Mouse (Mus musculus): Measurements from ENCODE around the gene Kcnk4. TPM values are rescaled to one million over a fixed set of nuclear protein-coding genes. Genes with fewer than 3 reads are reported as not detected.

Gene Kcnk4
- polyA plus RNA-seq, 1 experiment from 2014 or later = 0.30 TPM

DNA sequence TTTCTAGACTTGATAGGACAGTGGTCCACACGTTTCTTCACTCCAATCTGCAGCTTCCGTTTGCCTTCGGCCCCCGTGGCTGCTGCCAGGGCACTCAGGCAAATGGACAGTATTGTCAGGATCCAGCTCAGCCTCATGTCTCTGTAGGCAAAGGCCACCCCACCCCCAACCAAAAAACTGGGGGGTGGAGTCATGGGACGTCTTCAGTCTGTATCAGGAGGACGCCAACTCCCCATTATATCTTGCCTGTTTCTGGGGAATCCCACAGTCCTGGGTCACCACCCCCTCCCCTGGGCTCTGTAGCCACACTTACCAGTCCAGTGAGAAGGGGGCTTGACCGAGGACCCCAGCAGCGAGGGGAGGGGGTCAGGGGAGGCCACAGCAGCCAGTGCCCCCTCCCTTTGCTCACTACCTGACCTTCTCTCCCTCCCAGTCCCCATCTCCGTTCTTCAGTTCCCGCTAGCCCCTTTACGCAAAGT is 44.7 kb upstream of the Kcnk4 start:
- TF ChIP-seq CTCF (IDR thresholded peaks at IDR 0.05) = no peak
- ATAC-seq (no peak), DNase-seq (ENCODE audit: low spot score) (no peak)
- H3K9ac ChIP-seq (replicated peaks; ENCODE audit: low read depth) = peak overlapping the region; percentile 6; the same call in 1 of the 2 replicates
- no peaks in the 10 kb centered on the region for H3K27me3 ChIP-seq (replicated peaks; ENCODE audit: insufficient read depth, low read length)
- H3K4me2 ChIP-seq (replicated peaks; ENCODE audit: low read depth, low read length) = peak overlapping the region; percentile 75
- no peaks in the 10 kb centered on the region for H3K36me3 ChIP-seq (ENCODE audit: insufficient read depth, low read length)
- H3K27ac ChIP-seq (ENCODE audit: low read length) = peak overlapping the region; percentile 45; the same call in 1 of the 2 replicates
- peaks cover 16% of the 10 kb centered on the region for H3K4me1 ChIP-seq (ENCODE audit: insufficient read depth, low read depth, low read length)
- peak overlapping the region; percentile 53 for H3K4me3 ChIP-seq (ENCODE audit: low read depth, low read length)
- 4% methylated on average over 11 of the region's 11 CpGs for WGBS
- H3K9me3 ChIP-seq (ENCODE audit: low read length) = no peaks in the 10 kb centered on the region

DNA sequence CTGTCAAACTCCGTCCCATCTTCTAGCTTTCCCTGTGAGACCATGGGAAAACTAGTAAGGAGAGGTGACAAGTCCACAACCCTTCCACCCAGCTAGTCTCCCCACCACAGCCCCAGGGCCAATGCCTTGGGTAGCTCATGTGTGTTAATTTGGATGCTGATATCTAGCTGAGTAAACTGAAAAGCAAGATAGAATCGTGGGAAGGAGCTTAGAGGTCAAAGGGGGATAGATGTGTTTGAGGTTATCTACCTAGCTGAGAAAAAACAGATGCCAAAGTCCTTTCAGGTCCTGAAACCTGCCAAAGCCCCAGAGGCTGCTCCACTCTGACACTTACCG is 44.3 kb upstream of the Kcnk4 start:
- H3K4me1 ChIP-seq (ENCODE audit: insufficient read depth, low read depth, low read length) = peaks cover 16% of the 10 kb centered on the region
- H3K27ac ChIP-seq (ENCODE audit: low read length) = no peak overlapping the region
- H3K4me3 ChIP-seq (ENCODE audit: low read depth, low read length) = no peak overlapping the region
- DNase-seq (ENCODE audit: low spot score) (no peak), ATAC-seq (no peak)
- H3K4me2 ChIP-seq (replicated peaks; ENCODE audit: low read depth, low read length) = no peak overlapping the region
- H3K9me3 ChIP-seq (ENCODE audit: low read length) = no peaks in the 10 kb centered on the region
- no peak overlapping the region for H3K9ac ChIP-seq (replicated peaks; ENCODE audit: low read depth)
- no peaks in the 10 kb centered on the region for H3K27me3 ChIP-seq (replicated peaks; ENCODE audit: insufficient read depth, low read length)
- H3K36me3 ChIP-seq (ENCODE audit: insufficient read depth, low read length) = no peaks in the 10 kb centered on the region
- 39% methylated on average over 3 of the region's 3 CpGs for WGBS
- TF ChIP-seq EP300 (IDR thresholded peaks at IDR 0.05) (no peak), CTCF (IDR thresholded peaks at IDR 0.05) (no peak)

DNA sequence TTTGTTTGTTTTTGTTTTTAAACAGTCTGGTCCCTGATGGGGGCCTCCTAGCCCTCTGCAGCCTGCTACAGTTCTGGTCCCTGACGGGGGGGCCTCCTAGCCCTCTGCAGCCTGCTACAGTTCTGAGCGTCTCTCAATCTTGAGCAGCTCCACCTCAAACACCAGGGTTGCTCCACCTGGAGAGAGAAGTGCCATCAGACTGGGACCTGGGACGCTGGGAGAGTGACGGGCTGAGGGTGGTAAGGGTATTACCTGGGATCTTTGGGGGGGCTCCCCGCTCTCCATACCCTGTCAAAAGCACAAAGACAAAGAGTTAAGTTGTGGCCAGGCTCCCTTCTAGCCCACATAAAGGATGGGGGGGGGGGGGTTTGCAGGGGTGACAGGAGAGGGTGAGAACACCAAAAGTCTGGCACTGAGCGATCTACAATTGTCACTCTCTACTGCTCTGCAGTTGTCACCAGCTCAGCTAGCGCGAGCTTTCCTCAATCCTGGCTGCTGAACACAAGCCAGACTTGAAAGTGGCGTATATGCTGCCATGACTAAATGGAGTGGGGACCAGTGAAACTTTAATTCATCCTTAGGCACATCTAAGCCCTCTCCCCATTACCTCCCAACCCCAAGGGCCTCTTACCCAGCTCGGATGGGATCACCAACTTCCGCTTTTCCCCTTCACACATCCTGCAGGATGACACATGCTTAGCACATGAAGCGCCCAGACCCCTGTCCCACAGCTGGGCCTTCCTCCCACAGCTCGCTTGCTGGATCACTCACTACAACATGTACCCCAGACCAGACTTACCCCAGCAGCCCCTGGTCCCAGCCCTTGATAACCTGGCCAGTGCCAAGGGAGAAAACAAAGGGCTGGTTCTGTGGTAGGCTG is 43.7 kb upstream of the Kcnk4 start:
- Histone ChIP-seq H3K36me3 (ENCODE audit: insufficient read depth, low read length) (no peaks in the 10 kb centered on the region), H3K4me3 (ENCODE audit: low read depth, low read length) (no peak overlapping the region), H3K4me1 (ENCODE audit: insufficient read depth, low read depth, low read length) (peaks cover 16% of the 10 kb centered on the region), H3K27ac (ENCODE audit: low read length) (no peak overlapping the region), H3K27me3 (replicated peaks; ENCODE audit: insufficient read depth, low read length) (no peaks in the 10 kb centered on the region), H3K4me2 (replicated peaks; ENCODE audit: low read depth, low read length) (no peak overlapping the region), H3K9ac (replicated peaks; ENCODE audit: low read depth) (no peak overlapping the region), H3K9me3 (ENCODE audit: low read length) (no peaks in the 10 kb centered on the region)
- no peak for DNase-seq (ENCODE audit: low spot score)
- no peak for ATAC-seq
- WGBS = 76% methylated on average over 13 of the region's 13 CpGs
- TF ChIP-seq CTCF (IDR thresholded peaks at IDR 0.05) = no peak
- TF ChIP-seq EP300 (IDR thresholded peaks at IDR 0.05) = no peak

DNA sequence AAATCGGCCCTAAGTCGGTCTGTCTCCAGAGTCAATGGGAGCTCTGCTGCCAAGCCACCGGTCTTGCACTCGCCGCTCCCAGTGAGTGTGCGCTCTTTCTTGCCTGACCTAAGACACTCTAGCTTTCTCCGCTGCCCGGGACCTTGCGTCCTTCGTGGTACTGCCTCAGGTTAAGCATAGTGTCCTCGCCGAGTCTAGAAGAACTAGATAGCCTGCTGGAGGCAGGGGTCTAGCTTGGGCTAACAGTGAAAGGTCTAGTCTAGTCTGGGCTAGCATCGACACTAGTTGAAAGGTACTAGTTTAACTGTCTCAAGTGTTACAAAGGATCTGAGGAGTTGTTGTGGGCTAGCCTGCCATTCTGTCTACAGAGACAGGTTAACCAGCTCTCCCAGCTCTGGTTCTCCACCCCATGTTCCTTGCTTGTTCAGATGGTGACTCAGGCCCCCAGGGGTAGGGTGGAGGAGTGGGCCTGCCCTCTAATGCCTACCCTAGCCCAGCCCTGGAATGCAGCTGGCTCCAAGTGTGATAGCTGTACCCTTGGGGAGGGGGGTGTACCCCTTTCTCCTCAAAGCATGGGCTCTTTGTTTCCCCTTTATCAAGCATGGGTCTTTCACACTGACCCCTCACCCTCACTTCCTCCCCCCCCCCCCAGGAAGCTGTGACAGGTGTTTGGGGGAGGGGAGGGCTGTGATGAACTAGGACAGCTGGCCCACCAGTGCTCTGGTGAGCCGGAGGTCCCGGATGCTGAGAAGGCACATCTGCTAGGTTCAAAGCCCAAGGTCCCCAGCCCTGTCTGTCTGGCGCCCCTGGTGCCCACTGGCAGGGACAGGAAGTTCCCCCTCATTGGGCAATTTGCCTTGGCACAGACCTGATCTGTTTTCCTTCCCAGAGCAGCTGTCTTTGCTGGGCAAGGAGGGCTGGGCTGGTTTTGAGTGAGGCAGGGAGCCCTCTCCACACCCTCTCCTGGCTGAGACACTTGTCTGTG is 41.5 kb upstream of the Kcnk4 start, which contains the start of gene Plcb3:
Plcb3 (minus strand) TSS at position 934 of the 985 bp plus-strand sequence.
- Histone ChIP-seq H3K9ac (replicated peaks; ENCODE audit: low read depth) (peak within 1 kb of the TSS; percentile 52), H3K9me3 (ENCODE audit: low read length) (no peaks in the 10 kb centered on the region), H3K4me2 (replicated peaks; ENCODE audit: low read depth, low read length) (peak within 1 kb of the TSS; percentile 88), H3K4me3 (ENCODE audit: low read depth, low read length) (peak within 1 kb of the TSS; percentile 64), H3K27ac (ENCODE audit: low read length) (peak within 1 kb of the TSS; percentile 39), H3K27me3 (replicated peaks; ENCODE audit: insufficient read depth, low read length) (no peaks in the 10 kb centered on the region), H3K4me1 (ENCODE audit: insufficient read depth, low read depth, low read length) (peaks cover 12% of the 10 kb centered on the region), H3K36me3 (ENCODE audit: insufficient read depth, low read length) (no peaks in the 10 kb centered on the region)
- DNase-seq (ENCODE audit: low spot score) (peak; percentile 84), ATAC-seq (no peak)
- TF ChIP-seq CTCF (IDR thresholded peaks at IDR 0.05) (peak; percentile 57), EP300 (IDR thresholded peaks at IDR 0.05) (0 out of 2 replicates have a peak, but pooled peaks have one; percentile 14)
- WGBS = 0% methylated on average over 16 of the region's 16 CpGs

DNA sequence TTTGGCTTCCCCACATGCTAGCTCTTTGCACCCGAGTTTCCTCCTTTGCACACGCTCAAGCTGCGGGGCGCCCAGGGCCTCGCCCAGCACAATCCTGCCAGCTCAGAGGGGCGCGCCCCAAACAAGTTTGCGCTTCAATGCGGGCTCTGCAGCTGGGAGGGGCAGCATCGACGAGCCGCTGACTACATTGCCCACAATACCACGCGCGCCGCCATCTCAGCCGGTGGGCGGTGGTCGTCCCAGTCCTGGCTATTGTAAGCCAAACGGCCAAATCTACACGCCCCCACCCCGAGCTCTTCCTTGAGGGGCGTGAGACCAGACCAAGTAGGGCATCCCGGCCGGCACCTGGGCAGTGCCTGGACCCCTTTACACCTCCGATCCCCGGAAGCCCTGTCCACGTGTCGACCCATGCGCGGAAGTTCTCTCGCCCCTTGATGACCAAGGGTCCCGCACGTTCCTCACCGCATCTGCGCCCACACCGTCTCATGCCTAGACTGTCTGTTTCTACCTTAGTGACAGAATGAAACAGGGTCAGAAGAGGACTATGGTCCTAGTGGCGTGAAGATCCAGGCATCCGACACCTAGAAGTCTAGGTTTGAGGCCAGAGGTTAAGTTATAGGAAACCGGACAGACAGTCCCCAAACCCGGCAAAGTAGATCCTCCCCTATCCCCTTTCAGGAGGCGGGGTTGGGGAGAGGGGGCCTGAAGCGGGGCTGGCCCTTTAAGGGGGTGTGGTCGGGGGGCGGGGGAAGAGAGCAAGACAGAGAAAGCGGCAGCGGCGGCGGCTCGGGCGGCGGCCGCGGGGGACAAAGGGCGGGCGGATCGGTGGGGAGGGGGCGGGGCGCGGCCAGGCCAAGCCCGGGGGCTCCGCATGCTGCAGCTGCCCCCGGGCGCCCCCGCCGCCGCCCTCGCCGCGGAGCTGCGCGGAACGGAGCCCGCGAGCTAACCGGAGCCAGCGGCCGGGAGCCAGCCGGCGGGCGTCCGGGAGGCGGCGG is 40.2 kb upstream of the Kcnk4 start, which contains the start of gene Ppp1r14b:
Ppp1r14b (plus strand) TSS at position 758 of the 995 bp plus-strand sequence.
- Histone ChIP-seq H3K4me1 (ENCODE audit: insufficient read depth, low read depth, low read length) (peaks cover 18% of the 10 kb centered on the region), H3K36me3 (ENCODE audit: insufficient read depth, low read length) (no peaks in the 10 kb centered on the region), H3K4me2 (replicated peaks; ENCODE audit: low read depth, low read length) (peak within 1 kb of the TSS; percentile 88), H3K9me3 (ENCODE audit: low read length) (no peaks in the 10 kb centered on the region), H3K27me3 (replicated peaks; ENCODE audit: insufficient read depth, low read length) (no peaks in the 10 kb centered on the region), H3K9ac (replicated peaks; ENCODE audit: low read depth) (peak within 1 kb of the TSS; percentile 52), H3K4me3 (ENCODE audit: low read depth, low read length) (peak within 1 kb of the TSS; percentile 64), H3K27ac (ENCODE audit: low read length) (peak within 1 kb of the TSS; percentile 78)
- TF ChIP-seq CTCF (IDR thresholded peaks at IDR 0.05) (no peak), EP300 (IDR thresholded peaks at IDR 0.05) (no peak)
- ATAC-seq (peak; percentile 60), DNase-seq (ENCODE audit: low spot score) (peak; percentile 89)
- WGBS = under 1% methylated on average over 66 of the region's 84 CpGs
